Mouse (Mus musculus) hindbrain, embryonic 13.5 days (tissue): Measurements from ENCODE around the gene Cast. TPM values are rescaled to one million over a fixed set of nuclear protein-coding genes. Genes with fewer than 3 reads are reported as not detected.

Experiments
- ATAC-seq: fragments of 200-750 bp; cut with Nextera tagmentation; 2 replicates; pipeline ENCODE4 v1.8.0; 2017; ENCODE audit warnings: moderate TSS enrichment; ENCODE audit not compliant: low FRiP score
- H3K27ac ChIP-seq: fragments of 300-500 bp; sonication (generic); 2 replicates; pipeline ENCODE4 v1.5.1; 2015; ENCODE audit warnings: inconsistent platforms, mild to moderate bottlenecking, moderate library complexity
- H3K27me3 ChIP-seq: fragments of 300-500 bp; sonication (generic); 2 replicates; pipeline ENCODE4 v1.6.1; 2015; ENCODE audit warnings: mild to moderate bottlenecking, inconsistent platforms
- H3K36me3 ChIP-seq: fragments of 300-500 bp; sonication (generic); 2 replicates; pipeline ENCODE4 v1.6.1; 2015; ENCODE audit warnings: mild to moderate bottlenecking, inconsistent platforms
- H3K4me1 ChIP-seq: fragments of 300-500 bp; sonication (generic); replicated peaks from 2 replicates; pipeline ENCODE4 v1.6.1; 2015; ENCODE audit warnings: inconsistent platforms
- H3K4me2 ChIP-seq: fragments of 300-500 bp; sonication (generic); 2 replicates; pipeline ENCODE4 v1.6.1; 2015; ENCODE audit warnings: inconsistent platforms, mild to moderate bottlenecking, moderate library complexity
- H3K4me3 ChIP-seq: fragments of 300-500 bp; sonication (generic); 2 replicates; pipeline ENCODE4 v1.5.1; 2015; ENCODE audit warnings: mild to moderate bottlenecking, inconsistent platforms
- H3K9ac ChIP-seq: fragments of 300-500 bp; sonication (generic); 2 replicates; pipeline ENCODE4 v1.6.1; 2015; ENCODE audit warnings: mild to moderate bottlenecking, inconsistent platforms
- H3K9me3 ChIP-seq: fragments of 300-500 bp; sonication (generic); 2 replicates; pipeline ENCODE4 v1.6.1; 2016; ENCODE audit warnings: inconsistent platforms
- WGBS: fragments of 180-500 bp; shearing (Covaris S2); methylation state at CpG from one replicate; pipeline ENCODE4 v1.1.7; 2015; 5-methylcytosine and 5-hydroxymethylcytosine counted together
- polyA plus RNA-seq: library from polyadenylated mRNA; unstranded; fragments of >200 nt; fragmentation: Nextera tagmentation; extraction: Ambion mirVana; gene quantifications from 2 replicates; pipeline ENCODE4 v1.2.1, GENCODE M21; 2015

The Cast gene
- 10.0 and 11.1 TPM in 2 replicates for polyA plus RNA-seq

- peaks cover 15% of the 10 kb centered on the region for H3K4me1 ChIP-seq
- H3K27me3 ChIP-seq = peaks cover 13% of the 10 kb centered on the region
- no peak within 1 kb of the TSS for H3K27ac ChIP-seq
- H3K9me3 ChIP-seq = no peaks in the 10 kb centered on the region
- H3K4me3 ChIP-seq = peak within 1 kb of the TSS; percentile 66
- H3K36me3 ChIP-seq = no peaks in the 10 kb centered on the region
- ATAC-seq = peak; percentile 91
- H3K4me2 ChIP-seq = peak within 1 kb of the TSS; percentile 98
- WGBS = 2% methylated on average over 36 of the region's 36 CpGs
- H3K9ac ChIP-seq = peak within 1 kb of the TSS; percentile 78
Observed at GRCm38 (mm10) chr13:74808152-74808929, at the start of gene Cast. Cast (minus strand) TSS chr13:74808810.

GRCm38 (mm10) chr13:74854338-74855047, 45.9 kb upstream of the Cast start:
- H3K4me3 ChIP-seq = no peak overlapping the region
- no peaks in the 10 kb centered on the region for H3K27me3 ChIP-seq
- WGBS = 9% methylated on average over 3 of the region's 3 CpGs
- peak; percentile 81 for ATAC-seq
- no peak overlapping the region for H3K9ac ChIP-seq
- H3K4me1 ChIP-seq = no peaks in the 10 kb centered on the region
- no peak overlapping the region for H3K4me2 ChIP-seq
- H3K27ac ChIP-seq = no peak overlapping the region
- H3K9me3 ChIP-seq = no peaks in the 10 kb centered on the region
- no peaks in the 10 kb centered on the region for H3K36me3 ChIP-seq

GRCm38 (mm10) chr13:74850823-74851222, 42.2 kb upstream of the Cast start:
- Histone ChIP-seq H3K9ac (no peak overlapping the region), H3K4me1 (no peaks in the 10 kb centered on the region), H3K4me3 (no peak overlapping the region), H3K27ac (no peak overlapping the region), H3K36me3 (no peaks in the 10 kb centered on the region), H3K27me3 (no peaks in the 10 kb centered on the region), H3K4me2 (no peak overlapping the region), H3K9me3 (no peaks in the 10 kb centered on the region)
- 89% methylated on average over 2 of the region's 2 CpGs for WGBS
- ATAC-seq = no peak

DNA sequence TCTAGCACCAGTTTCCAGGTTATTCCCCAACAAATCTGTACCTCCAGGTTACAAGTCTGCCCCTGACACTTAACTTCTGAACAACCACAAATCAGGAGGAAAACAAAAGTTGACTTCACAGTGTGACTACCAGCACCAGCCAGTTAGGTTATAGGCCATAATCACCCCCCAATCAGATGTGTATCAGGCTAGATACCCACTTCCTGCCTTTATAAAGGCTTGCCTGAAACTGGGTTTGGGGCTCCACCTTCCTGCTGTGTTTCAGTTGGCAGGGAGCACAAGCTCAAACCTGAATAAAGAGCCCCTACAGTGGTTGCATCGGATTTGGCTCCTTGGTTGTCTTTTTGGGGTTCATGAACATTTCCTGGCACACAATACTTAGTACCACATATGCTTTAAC, 37.3 kb upstream of the Cast start:
- no peaks in the 10 kb centered on the region for H3K4me1 ChIP-seq
- no peaks in the 10 kb centered on the region for H3K36me3 ChIP-seq
- H3K27ac ChIP-seq = no peak overlapping the region
- no peak overlapping the region for H3K9ac ChIP-seq
- H3K9me3 ChIP-seq = no peaks in the 10 kb centered on the region
- no peak overlapping the region for H3K4me3 ChIP-seq
- no peaks in the 10 kb centered on the region for H3K27me3 ChIP-seq
- no peak for ATAC-seq
- 50% methylated on average over 1 of the region's 1 CpGs for WGBS
- H3K4me2 ChIP-seq = no peak overlapping the region

- Histone ChIP-seq H3K9ac (no peak overlapping the region), H3K4me3 (no peak overlapping the region), H3K27ac (no peak overlapping the region), H3K27me3 (no peaks in the 10 kb centered on the region), H3K4me2 (no peak overlapping the region), H3K9me3 (no peaks in the 10 kb centered on the region), H3K4me1 (no peaks in the 10 kb centered on the region), H3K36me3 (no peaks in the 10 kb centered on the region)
- ATAC-seq = no peak
- WGBS = 82% methylated on average over 1 of the region's 1 CpGs
Observed at GRCm38 (mm10) chr13:74834543-74834942, 25.9 kb upstream of the Cast start.

GRCm38 (mm10) chr13:74822095-74822494, 13.5 kb upstream of the Cast start:
- H3K27me3 ChIP-seq = no peaks in the 10 kb centered on the region
- 84% methylated on average over 3 of the region's 3 CpGs for WGBS
- H3K4me3 ChIP-seq = no peak overlapping the region
- H3K27ac ChIP-seq = no peak overlapping the region
- H3K4me2 ChIP-seq = no peak overlapping the region
- H3K9me3 ChIP-seq = no peaks in the 10 kb centered on the region
- ATAC-seq = no peak
- H3K4me1 ChIP-seq = no peaks in the 10 kb centered on the region
- no peak overlapping the region for H3K9ac ChIP-seq
- no peaks in the 10 kb centered on the region for H3K36me3 ChIP-seq

DNA sequence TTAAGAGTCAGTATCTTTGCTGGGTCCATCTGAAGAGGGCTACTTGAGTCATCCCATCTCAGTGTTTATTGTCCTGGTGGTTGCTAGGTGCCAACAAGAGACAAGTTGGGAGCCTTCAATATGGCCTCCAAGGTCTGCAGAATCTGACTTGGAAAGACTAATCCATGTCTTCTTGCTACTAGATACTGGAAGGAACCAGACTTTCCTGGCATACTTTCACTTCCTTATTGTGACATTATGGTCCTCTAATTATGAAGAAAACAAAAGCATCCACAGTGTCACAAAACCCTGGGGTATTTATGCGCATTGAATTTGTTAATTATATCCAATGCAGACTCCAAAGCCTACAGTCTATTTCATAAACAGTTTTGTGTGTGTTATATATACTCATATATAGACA, 7.1 kb upstream of the Cast start:
- 87% methylated on average over 1 of the region's 1 CpGs for WGBS
- H3K9ac ChIP-seq = no peak overlapping the region
- H3K27me3 ChIP-seq = no peaks in the 10 kb centered on the region
- no peaks in the 10 kb centered on the region for H3K4me1 ChIP-seq
- no peak overlapping the region for H3K4me3 ChIP-seq
- no peak overlapping the region for H3K27ac ChIP-seq
- no peak overlapping the region for H3K4me2 ChIP-seq
- ATAC-seq = no peak
- no peaks in the 10 kb centered on the region for H3K9me3 ChIP-seq
- H3K36me3 ChIP-seq = no peaks in the 10 kb centered on the region

DNA sequence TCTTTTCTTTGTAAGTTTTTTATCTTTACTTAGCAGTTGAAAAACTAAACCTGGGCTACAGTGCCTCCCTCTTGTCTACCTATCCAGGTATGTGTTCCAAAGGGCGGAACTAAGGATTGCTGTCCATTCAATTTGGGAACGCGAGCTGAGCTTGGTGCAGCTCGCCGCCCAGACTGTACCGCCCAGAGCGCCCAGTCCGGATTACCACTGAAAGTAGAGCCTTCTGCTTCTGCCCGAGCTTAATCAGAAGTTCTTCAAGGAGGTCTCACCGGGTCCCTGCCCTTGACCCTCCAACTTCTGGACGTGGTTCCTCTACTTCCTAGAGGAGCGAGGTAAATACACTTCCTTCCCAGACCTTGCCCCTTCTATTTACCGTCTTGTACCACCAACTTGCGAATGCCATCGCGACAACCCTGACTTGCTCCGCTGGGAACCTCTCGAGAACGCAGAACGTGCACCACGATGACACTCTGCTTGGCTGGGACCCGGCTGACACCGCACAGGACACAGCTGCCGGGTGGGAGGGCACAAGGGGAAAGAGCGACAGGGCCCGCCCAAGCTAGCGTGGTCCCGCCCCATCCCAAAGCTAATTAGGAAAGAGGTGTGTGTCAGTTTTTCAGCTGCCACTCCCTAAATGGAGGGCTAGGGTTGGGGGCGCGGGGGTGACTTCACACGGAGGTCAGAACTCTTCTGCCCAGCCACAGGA, 1.0 kb downstream of the Cast start:
- Histone ChIP-seq H3K9me3 (no peaks in the 10 kb centered on the region), H3K9ac (peak overlapping the region; percentile 78), H3K4me3 (peak overlapping the region; percentile 66), H3K36me3 (no peaks in the 10 kb centered on the region), H3K27ac (no peak overlapping the region), H3K27me3 (peaks cover 13% of the 10 kb centered on the region), H3K4me2 (peak overlapping the region; percentile 98), H3K4me1 (peaks cover 15% of the 10 kb centered on the region)
- 2% methylated on average over 31 of the region's 31 CpGs for WGBS
- peak; percentile 87 for ATAC-seq

DNA sequence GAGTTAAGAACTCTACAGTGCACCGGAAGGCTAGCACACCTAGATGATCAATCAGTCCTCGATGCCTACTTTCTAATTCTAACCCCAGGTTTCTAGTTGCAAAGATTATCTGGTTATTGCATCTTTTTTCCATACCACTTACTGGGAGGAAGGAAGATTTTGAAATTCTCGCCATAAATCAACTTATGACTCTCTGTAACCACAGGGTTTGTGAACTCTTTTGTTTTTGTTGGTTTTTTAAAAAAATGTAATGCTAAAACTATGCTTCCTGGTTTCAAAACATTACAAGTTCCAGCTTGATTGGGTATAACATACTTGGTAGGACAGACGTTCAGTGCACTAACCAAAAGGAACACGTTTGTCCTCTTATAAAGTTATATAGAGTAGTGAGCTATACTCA, 1.7 kb downstream of the Cast start:
- no peak overlapping the region for H3K4me3 ChIP-seq
- no peaks in the 10 kb centered on the region for H3K36me3 ChIP-seq
- peaks cover 15% of the 10 kb centered on the region for H3K4me1 ChIP-seq
- 67% methylated on average over 5 of the region's 5 CpGs for WGBS
- H3K9ac ChIP-seq = no peak overlapping the region
- H3K9me3 ChIP-seq = no peaks in the 10 kb centered on the region
- H3K27ac ChIP-seq = no peak overlapping the region
- no peak for ATAC-seq
- H3K4me2 ChIP-seq = peak overlapping the region; percentile 98
- peaks cover 13% of the 10 kb centered on the region for H3K27me3 ChIP-seq

DNA sequence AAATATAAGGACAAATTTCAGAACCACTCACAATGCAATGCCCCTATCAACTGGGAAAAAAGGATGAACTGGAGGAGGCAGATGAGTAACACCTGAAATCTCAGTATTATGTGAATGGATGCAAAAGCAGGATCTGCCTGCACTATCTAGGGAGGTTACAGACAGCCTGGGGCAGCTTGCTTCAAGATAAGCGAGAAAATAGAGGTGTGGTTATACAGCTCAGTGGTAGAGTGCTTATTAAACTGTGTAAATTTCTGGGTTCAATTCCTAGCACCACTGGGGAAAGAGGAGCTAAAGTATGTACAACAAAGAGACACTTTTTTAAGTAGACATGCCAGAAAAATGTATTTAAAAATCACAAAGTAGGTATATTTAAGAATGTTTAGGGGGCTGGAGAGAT, 14.2 kb downstream of the Cast start:
- WGBS = 67% methylated on average over 1 of the region's 1 CpGs
- Histone ChIP-seq H3K9ac (no peak overlapping the region), H3K27ac (no peak overlapping the region), H3K36me3 (no peaks in the 10 kb centered on the region), H3K4me3 (no peak overlapping the region), H3K9me3 (no peaks in the 10 kb centered on the region), H3K4me2 (no peak overlapping the region), H3K4me1 (no peaks in the 10 kb centered on the region), H3K27me3 (no peaks in the 10 kb centered on the region)
- no peak for ATAC-seq

- no CpG with 5 or more reads among the region's 1 CpGs for WGBS
- no peaks in the 10 kb centered on the region for H3K9me3 ChIP-seq
- ATAC-seq = no peak
- H3K27ac ChIP-seq = no peak overlapping the region
- H3K4me3 ChIP-seq = no peak overlapping the region
- no peaks in the 10 kb centered on the region for H3K27me3 ChIP-seq
- H3K9ac ChIP-seq = no peak overlapping the region
- H3K36me3 ChIP-seq = no peaks in the 10 kb centered on the region
- H3K4me1 ChIP-seq = no peaks in the 10 kb centered on the region
- no peak overlapping the region for H3K4me2 ChIP-seq
Observed at GRCm38 (mm10) chr13:74787681-74788080, 20.9 kb downstream of the Cast start.

GRCm38 (mm10) chr13:74772151-74772550, 36.5 kb downstream of the Cast start:
- Histone ChIP-seq H3K4me3 (no peak overlapping the region), H3K9ac (no peak overlapping the region), H3K27me3 (no peaks in the 10 kb centered on the region), H3K36me3 (no peaks in the 10 kb centered on the region), H3K4me1 (peaks cover 10% of the 10 kb centered on the region; the same call in 1 of the 2 replicates), H3K27ac (no peak overlapping the region), H3K9me3 (no peaks in the 10 kb centered on the region), H3K4me2 (no peak overlapping the region)
- ATAC-seq = no peak
- 81% methylated on average over 1 of the region's 1 CpGs for WGBS
